Mouse (Mus musculus) thymus, adult 2 months (tissue): ENCODE results near the gene Dgkd.

ENCODE experiments used
- CTCF ChIP-seq: fragments of 200-500 bp; IDR thresholded peaks from 2 replicates; pipeline ENCODE4 v1.5.1; 2012; ENCODE audit warnings: mild to moderate bottlenecking, control low read depth, low read length, moderate library complexity, borderline replicate concordance; ENCODE audit not compliant: control insufficient read depth, poor library complexity, insufficient read depth; ENCODE audit errors: extremely low read depth
- POLR2A ChIP-seq: fragments of 200-500 bp; IDR thresholded peaks from 2 replicates; pipeline ENCODE4 v1.6.1; 2012; ENCODE audit warnings: mild to moderate bottlenecking, low read length, control low read depth, moderate library complexity; ENCODE audit not compliant: control insufficient read depth, poor library complexity, insufficient read depth; ENCODE audit errors: extremely low read depth

DNA sequence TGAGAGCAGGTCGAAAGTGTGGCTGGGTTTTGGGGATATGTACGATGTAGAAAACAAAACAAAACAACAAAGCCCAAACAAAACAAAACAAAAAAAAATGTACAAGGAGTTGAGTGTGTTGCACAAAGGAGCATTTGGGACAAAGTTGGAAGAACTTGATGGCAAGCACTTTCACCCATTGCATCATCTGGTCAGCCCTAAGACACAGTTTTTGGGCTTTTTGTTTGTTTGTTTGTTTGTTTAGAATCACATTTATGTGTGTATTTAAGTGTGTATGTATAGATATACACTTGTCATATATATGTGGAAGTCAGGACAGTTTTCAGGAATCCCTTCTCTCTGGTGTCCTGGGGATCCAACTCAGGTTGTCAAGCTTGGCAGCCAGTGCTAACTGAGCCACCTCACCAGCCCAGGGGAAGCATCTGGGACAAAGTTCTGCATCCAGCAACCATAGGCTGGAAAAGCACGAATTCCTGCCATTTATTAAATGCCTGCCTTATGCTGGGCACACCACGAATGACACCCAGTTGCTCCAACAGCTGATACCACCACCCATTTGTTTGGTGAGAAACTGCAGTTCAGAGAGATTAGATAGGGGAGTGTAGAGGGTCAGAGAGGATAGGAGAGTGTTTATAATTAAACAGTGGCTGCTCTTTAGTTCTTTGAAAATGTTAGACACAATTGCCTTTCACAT is 5.5 kb upstream of the Dgkd start:
- TF ChIP-seq CTCF (no peak), POLR2A (no peak)
